Mouse (Mus musculus): Measurements from ENCODE around the gene Id1. TPM values are rescaled to one million over a fixed set of nuclear protein-coding genes. Genes with fewer than 3 reads are reported as not detected.

Id1 gene
- polyA plus RNA-seq (2012; rRNA removed), result 51.1 and 55.1 TPM in 2 replicates

GRCm38 (mm10) chr2:152736090-152736601 lies at the start of gene Id1:
Id1 (plus strand) TSS chr2:152736251.

GRCm38 (mm10) chr2:152686806-152687267 lies 49.2 kb upstream of the Id1 start, which contains the start of gene Mcts2:
Mcts2 (plus strand) TSS chr2:152687035.

GRCm38 (mm10) chr2:152753944-152754711 lies 18.1 kb downstream of the Id1 start, which contains the start of gene Cox4i2:
Cox4i2 (plus strand) TSS chr2:152754173.

Other genes with a start within 250 kb of the Id1 start
- gene Defb22, start 246.1 kb upstream of the Id1 start, polyA plus RNA-seq (2012; rRNA removed), result not detected in 2 replicates
- not detected in 2 replicates for gene Defb26, start 224.6 kb upstream of the Id1 start, polyA plus RNA-seq (2012; rRNA removed)
- gene Defb28, start 218.0 kb upstream of the Id1 start, polyA plus RNA-seq (2012; rRNA removed), result not detected in 2 replicates
- not detected in 2 replicates for gene Defb29, start 196.2 kb upstream of the Id1 start, polyA plus RNA-seq (2012; rRNA removed)
- gene Gm17416, start 166.9 kb upstream of the Id1 start, polyA plus RNA-seq (2012; rRNA removed), result not detected in 2 replicates
- not detected in 2 replicates for gene Defb21, start 163.5 kb upstream of the Id1 start, polyA plus RNA-seq (2012; rRNA removed)
- gene Defb19, start 155.9 kb upstream of the Id1 start, polyA plus RNA-seq (2012; rRNA removed), result not detected in 2 replicates
- gene Defb45, start 136.9 kb upstream of the Id1 start, polyA plus RNA-seq (2012; rRNA removed), result not detected in 2 replicates
- not detected in 2 replicates for gene Defb36, start 131.9 kb upstream of the Id1 start, polyA plus RNA-seq (2012; rRNA removed)
- gene Defb25, start 113.2 kb upstream of the Id1 start, polyA plus RNA-seq (2012; rRNA removed), result not detected in 2 replicates
- 1.1 and 1.2 TPM in 2 replicates for gene Rem1, start 109.3 kb upstream of the Id1 start, polyA plus RNA-seq (2012; rRNA removed)
- 50.0 and 56.9 TPM in 2 replicates for gene H13, start 66.8 kb upstream of the Id1 start, polyA plus RNA-seq (2012; rRNA removed)
- gene Mcts2, start 49.2 kb upstream of the Id1 start, polyA plus RNA-seq (2012; rRNA removed), result 5.8 and 5.9 TPM in 2 replicates
- gene Cox4i2, start 17.9 kb downstream of the Id1 start, polyA plus RNA-seq (2012; rRNA removed), result 0.78 and 0.91 TPM in 2 replicates
- gene Bcl2l1, start 95.5 kb downstream of the Id1 start, polyA plus RNA-seq (2012; rRNA removed), result 54.2 and 57.5 TPM in 2 replicates
- gene Tpx2, start 111.7 kb downstream of the Id1 start, polyA plus RNA-seq (2012; rRNA removed), result 21.1 and 23.6 TPM in 2 replicates
- gene Mylk2, start 175.1 kb downstream of the Id1 start, polyA plus RNA-seq (2012; rRNA removed), result 0.01 TPM in 1 of 2 replicates, not detected in the other
- gene Foxs1, start 197.0 kb downstream of the Id1 start, polyA plus RNA-seq (2012; rRNA removed), result 0.48 and 0.83 TPM in 2 replicates
- not detected in 2 replicates for gene Dusp15, start 215.4 kb downstream of the Id1 start, polyA plus RNA-seq (2012; rRNA removed)
- 0.07 and 0.18 TPM in 2 replicates for gene Ttll9, start 226.2 kb downstream of the Id1 start, polyA plus RNA-seq (2012; rRNA removed)

Data from liver, embryonic 18 days (tissue).